Mouse (Mus musculus) spleen, adult 2 months (tissue): ENCODE measurements around the gene Gm10401.

Experiments used
- CTCF ChIP-seq: fragments of 200-500 bp; IDR thresholded peaks from 2 replicates; pipeline ENCODE4 v1.5.1; 2011; ENCODE audit warnings: mild to moderate bottlenecking, inconsistent platforms; ENCODE audit not compliant: insufficient read depth, insufficient read length, insufficient replicate concordance; ENCODE audit errors: extremely low read depth
- POLR2A ChIP-seq: fragments of 200-500 bp; IDR thresholded peaks from 2 replicates; pipeline ENCODE4 v1.6.1; 2011; ENCODE audit warnings: low read depth, low read length, inconsistent platforms

DNA sequence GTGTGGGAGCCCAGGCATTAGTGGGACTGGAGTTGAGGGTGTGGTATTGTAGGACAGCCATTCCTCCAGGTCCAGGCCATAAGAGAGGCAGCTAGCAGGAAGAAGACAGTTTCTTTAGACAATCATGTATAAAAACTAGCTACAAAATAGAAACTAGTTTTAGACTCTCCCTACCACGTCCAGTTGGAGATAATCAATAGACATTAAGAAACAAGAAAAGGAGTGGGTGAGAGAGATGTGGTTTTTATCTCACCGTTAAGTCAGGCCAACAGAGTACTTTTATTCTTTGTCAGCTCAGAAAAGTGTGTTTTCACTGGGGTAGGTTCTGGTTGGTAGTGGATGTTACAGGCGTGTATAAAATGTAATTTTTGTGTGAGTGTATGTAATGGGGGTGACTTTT is 37.1 kb downstream of the Gm10401 start:
- no peak for TF ChIP-seq CTCF
- no peak for TF ChIP-seq POLR2A
